Mouse (Mus musculus): Measurements from ENCODE around the gene Kcnv2. TPM values are rescaled to one million over a fixed set of nuclear protein-coding genes. Genes with fewer than 3 reads are reported as not detected.

The Kcnv2 gene
- total and polyA plus RNA-seq, 2 experiments from 2014 or later, result 0.06 to 0.55 TPM

- ATAC-seq (ENCODE audit: low FRiP score), result no peak
- no peak overlapping the region for H3K4me3 ChIP-seq (ENCODE audit: low read depth, low read length)
- no peak for TF ChIP-seq CTCF (IDR thresholded peaks at IDR 0.05)
These were observed 62.9 kb downstream of the Kcnv2 start for GRCm38 (mm10) chr19:27385304-27385703.

More at GRCm38 (mm10) chr19:27385304-27385703, 62.9 kb downstream of the Kcnv2 start:
- Histone ChIP-seq H3K9me3 (ENCODE audit: low read length) (no peaks in the 10 kb centered on the region), H3K27ac (ENCODE audit: low read depth, low read length) (no peak overlapping the region), H3K4me2 (ENCODE audit: low read depth, low read length, poor library complexity, severe bottlenecking) (no peak overlapping the region), H3K27me3 (ENCODE audit: insufficient read depth, low read length) (no peaks in the 10 kb centered on the region), H3K9ac (replicated peaks; ENCODE audit: low read length, poor library complexity, severe bottlenecking) (no peak overlapping the region), H3K36me3 (ENCODE audit: insufficient read depth, low read length) (peaks cover 14% of the 10 kb centered on the region), H3K4me1 (ENCODE audit: insufficient read depth, low read length) (no peaks in the 10 kb centered on the region)
- no peak for DNase-seq (ENCODE audit: low spot score)

Other genes starting within 250 kb of the Kcnv2 start
- gene Vldlr, start 106.1 kb upstream of the Kcnv2 start, total RNA-seq (2014; rRNA removed), result 49.0 and 54.3 TPM in 2 replicates
- gene Vldlr, start 106.1 kb upstream of the Kcnv2 start, polyA plus RNA-seq (2015; fragmentation: Nextera tagmentation; extraction: Ambion mirVana), result 35.9 and 37.9 TPM in 2 replicates
- 19.8 and 24.8 TPM in 2 replicates for gene Pum3, start 107.2 kb downstream of the Kcnv2 start, total RNA-seq (2014; rRNA removed)
- 44.1 and 56.9 TPM in 2 replicates for gene Pum3, start 107.2 kb downstream of the Kcnv2 start, polyA plus RNA-seq (2015; fragmentation: Nextera tagmentation; extraction: Ambion mirVana)